Comparison of ENCODE assay signal across 11 mouse cellular contexts in genomic region chr5:125148173-125148572, GRCm38 (mm10). TPM values are rescaled to one million over a fixed set of nuclear protein-coding genes. Genes with fewer than 3 reads are reported as not detected.
DNase-seq lines count a peak whose midpoint lies in the region; ATAC-seq and TF ChIP-seq lines count a peak whose summit lies in the region.
"Had no signal": no experiment of that assay in that cellular context is flagged by ENCODE, and none has a peak within 500 bp of the region (broad histone marks: within the 10 kb centered on the region; RNA-seq: fewer than 3 reads in every experiment).

No protein-coding gene starts in this region.

- H3K27ac ChIP-seq in lung, embryonic 14.5 days (ENCODE audit: low read depth), result peak overlapping the region; percentile 87; the same call in 1 of the 2 replicates
- 0 out of 2 replicates have a peak overlapping the region, but pooled peaks have one; percentile 36 for H3K27ac ChIP-seq in hindbrain, embryonic 11.5 days (ENCODE audit: low read depth, low read length)
- peak overlapping the region; percentile 98 for H3K27ac ChIP-seq in neural tube, embryonic 13.5 days (replicated peaks)

- H3K9me3 ChIP-seq in lung, embryonic 14.5 days (ENCODE audit: low read depth, low read length), result no peaks in the 10 kb centered on the region
- no peaks in the 10 kb centered on the region for H3K9me3 ChIP-seq in hindbrain, embryonic 11.5 days (ENCODE audit: control insufficient read depth, low read length)
- no peaks in the 10 kb centered on the region for H3K9me3 ChIP-seq in neural tube, embryonic 13.5 days
- H3K9me3 ChIP-seq: megakaryocyte, embryonic 14.5 days had no signal

- H3K4me1 ChIP-seq in lung, embryonic 14.5 days (ENCODE audit: insufficient read depth), result peaks cover 50% of the 10 kb centered on the region
- peaks cover 21% of the 10 kb centered on the region for H3K4me1 ChIP-seq in hindbrain, embryonic 11.5 days (replicated peaks; ENCODE audit: control insufficient read depth, insufficient read depth, low read length)
- H3K4me1 ChIP-seq in neural tube, embryonic 13.5 days (replicated peaks), result peaks cover 90% of the 10 kb centered on the region

- DNase-seq in cerebellum, adult 11-12 months, result peak; percentile 52
- no peak for DNase-seq in cerebellum, adult 9-11 months
- no peak for DNase-seq in lung, embryonic 14.5 days
- DNase-seq in lung, postnatal 36 days, result no peak
- DNase-seq in hindbrain, embryonic 11.5 days (ENCODE audit: low spot score), result no peak
- no peak for DNase-seq in urinary bladder, postnatal 25 days (ENCODE audit: low spot score)
- no peak for DNase-seq in embryo, embryonic 11 days
- DNase-seq: cerebellum, postnatal 36 days; spleen, adult 18-20 months had no signal

- no peaks in the 10 kb centered on the region for H3K36me3 ChIP-seq in lung, embryonic 14.5 days (ENCODE audit: insufficient read depth)
- H3K36me3 ChIP-seq in hindbrain, embryonic 11.5 days (ENCODE audit: control insufficient read depth, insufficient read depth, low read length), result no peaks in the 10 kb centered on the region
- no peaks in the 10 kb centered on the region for H3K36me3 ChIP-seq in neural tube, embryonic 13.5 days

- 61% methylated on average over 10 of the region's 10 CpGs for WGBS in lung, embryonic 14.5 days
- WGBS in hindbrain, embryonic 11.5 days, result 73% methylated on average over 10 of the region's 10 CpGs
- 19% methylated on average over 10 of the region's 10 CpGs for WGBS in neural tube, embryonic 13.5 days

- no peak overlapping the region for H3K9ac ChIP-seq in lung, embryonic 14.5 days
- no peak overlapping the region for H3K9ac ChIP-seq in hindbrain, embryonic 11.5 days (ENCODE audit: low read depth, low read length)
- H3K9ac ChIP-seq in neural tube, embryonic 13.5 days, result no peak overlapping the region

- no peak overlapping the region for H3K4me2 ChIP-seq in lung, embryonic 14.5 days
- H3K4me2 ChIP-seq in hindbrain, embryonic 11.5 days (replicated peaks; ENCODE audit: low read depth, low read length), result no peak overlapping the region
- 0 out of 2 replicates have a peak overlapping the region, but pooled peaks have one; percentile 10 for H3K4me2 ChIP-seq in neural tube, embryonic 13.5 days

- TF ChIP-seq CTCF in lung, embryonic 14.5 days (IDR thresholded peaks at IDR 0.05; ENCODE audit: low read depth), result 0 out of 2 replicates have a peak, but pooled peaks have one; percentile 16

- no peak overlapping the region for H3K4me3 ChIP-seq in lung, embryonic 14.5 days (ENCODE audit: low read depth, low read length)
- H3K4me3 ChIP-seq in hindbrain, embryonic 11.5 days (ENCODE audit: low read depth, low read length), result no peak overlapping the region
- no peak overlapping the region for H3K4me3 ChIP-seq in neural tube, embryonic 13.5 days
- H3K4me3 ChIP-seq: megakaryocyte, embryonic 14.5 days had no signal

- H3K27me3 ChIP-seq in lung, embryonic 14.5 days (ENCODE audit: insufficient read depth, low read length), result no peaks in the 10 kb centered on the region
- H3K27me3 ChIP-seq in hindbrain, embryonic 11.5 days (ENCODE audit: control insufficient read depth, insufficient read depth, low read length), result no peaks in the 10 kb centered on the region
- H3K27me3 ChIP-seq in neural tube, embryonic 13.5 days, result no peaks in the 10 kb centered on the region

- no peak for ATAC-seq in lung, embryonic 14.5 days (ENCODE audit: insufficient read depth)
- ATAC-seq in hindbrain, embryonic 11.5 days (ENCODE audit: low FRiP score), result no peak
- ATAC-seq in neural tube, embryonic 13.5 days (ENCODE audit: low read depth), result no peak

RNA-seq across cellular contexts. Expression of gene Ncor2, which starts 30.8 kb away (rescaled TPM):
- polyA plus RNA-seq in lung, embryonic 14.5 days (2014; fragmentation: Nextera tagmentation; extraction: Ambion mirVana), result 34.9 and 36.5 TPM in 2 replicates
- 14.5 and 21.2 TPM in 2 replicates for polyA plus RNA-seq in hindbrain, embryonic 11.5 days (2014; fragmentation: Nextera tagmentation; extraction: Ambion mirVana)
- polyA plus RNA-seq in neural tube, embryonic 13.5 days (2015; fragmentation: Nextera tagmentation; extraction: Ambion mirVana), result 29.2 and 30.4 TPM in 2 replicates

Comparison
In these comparisons a context has a peak if more than half of its experiments do, and no peak if none do; other contexts are left out.
1. H3K27ac ChIP-seq: peak in every context shown above with its lines; median percentile 98 in neural tube, embryonic 13.5 days; 87 in lung, embryonic 14.5 days; 36 in hindbrain, embryonic 11.5 days.